Mouse (Mus musculus) ES-Bruce4 (cell line): ENCODE measurements around the gene Asap3.

ENCODE experiments used
- CTCF ChIP-seq: IDR thresholded peaks from one replicate; pipeline ENCODE4 v1.8.1; 2011; ENCODE audit warnings: low read depth, low read length
- EP300 ChIP-seq: IDR thresholded peaks from 2 replicates; pipeline ENCODE4 v1.6.1; 2011; ENCODE audit warnings: low read depth, low read length; ENCODE audit not compliant: insufficient read depth
- POLR2A ChIP-seq: IDR thresholded peaks from one replicate; pipeline ENCODE4 v1.8.1; 2011; ENCODE audit warnings: low read length; ENCODE audit not compliant: insufficient read depth

- TF ChIP-seq POLR2A (no peak), CTCF (no peak), EP300 (no peak)
Measured at GRCm38 (mm10) chr4:136185375-136185774, 20.8 kb upstream of the Asap3 start.
